Mouse (Mus musculus) neural tube, embryonic 12.5 days (tissue): ENCODE data around the gene Gm10961. TPM values are rescaled to one million over a fixed set of nuclear protein-coding genes. Genes with fewer than 3 reads are reported as not detected.
A peak's percentile ranks its signal among the peaks of the same experiment; 100 is the strongest.

Experiments
- ATAC-seq: fragments of 200-750 bp; cut with Nextera tagmentation; 2 replicates; pipeline ENCODE4 v1.8.0; 2017; ENCODE audit warnings: low read depth, mild to moderate bottlenecking, moderate TSS enrichment, moderate library complexity; ENCODE audit not compliant: low FRiP score
- H3K27ac ChIP-seq: fragments of 300-500 bp; sonication (generic); 2 replicates; pipeline ENCODE4 v1.5.1; 2016
- H3K27me3 ChIP-seq: fragments of 300-500 bp; sonication (generic); replicated peaks from 2 replicates; pipeline ENCODE4 v1.6.1; 2016; ENCODE audit warnings: mild to moderate bottlenecking
- H3K36me3 ChIP-seq: fragments of 300-500 bp; sonication (generic); 2 replicates; pipeline ENCODE4 v1.6.1; 2016; ENCODE audit warnings: mild to moderate bottlenecking
- H3K4me1 ChIP-seq: fragments of 300-500 bp; sonication (generic); 2 replicates; pipeline ENCODE4 v1.6.1; 2016
- H3K4me2 ChIP-seq: fragments of 300-500 bp; sonication (generic); replicated peaks from 2 replicates; pipeline ENCODE4 v1.6.1; 2016; ENCODE audit warnings: mild to moderate bottlenecking
- H3K4me3 ChIP-seq: fragments of 300-500 bp; sonication (generic); 2 replicates; pipeline ENCODE4 v1.5.1; 2016
- H3K9ac ChIP-seq: fragments of 300-500 bp; sonication (generic); 2 replicates; pipeline ENCODE4 v1.6.1; 2016; ENCODE audit warnings: mild to moderate bottlenecking
- H3K9me3 ChIP-seq: fragments of 300-500 bp; sonication (generic); 2 replicates; pipeline ENCODE4 v1.6.1; 2016; ENCODE audit warnings: mild to moderate bottlenecking
- WGBS: fragments of 180-500 bp; shearing (Covaris S2); methylation state at CpG from one replicate; pipeline ENCODE4 v1.1.7; 2016; 5-methylcytosine and 5-hydroxymethylcytosine counted together
- polyA plus RNA-seq: library from polyadenylated mRNA; unstranded; fragments of >200 nt; fragmentation: Nextera tagmentation; extraction: Ambion mirVana; gene quantifications from 2 replicates; pipeline ENCODE4 v1.2.1, GENCODE M21; 2016

Gene Gm10961
- polyA plus RNA-seq, 1 experiment from 2014 or later: not detected

GRCm38 (mm10) chr3:107621286-107622075, 9.6 kb upstream of the Gm10961 start:
- Histone ChIP-seq H3K4me3 (no peak overlapping the region), H3K4me1 (no peaks in the 10 kb centered on the region), H3K27me3 (no peaks in the 10 kb centered on the region), H3K4me2 (no peak overlapping the region), H3K36me3 (peaks cover 97% of the 10 kb centered on the region), H3K27ac (no peak overlapping the region), H3K9ac (no peak overlapping the region), H3K9me3 (no peaks in the 10 kb centered on the region)
- no peak for ATAC-seq
- 91% methylated on average over 21 of the region's 21 CpGs for WGBS

GRCm38 (mm10) chr3:107622537-107622936, 8.6 kb upstream of the Gm10961 start:
- Histone ChIP-seq H3K36me3 (peaks cover 97% of the 10 kb centered on the region), H3K27ac (no peak overlapping the region), H3K9me3 (no peaks in the 10 kb centered on the region), H3K4me2 (no peak overlapping the region), H3K4me3 (no peak overlapping the region), H3K4me1 (no peaks in the 10 kb centered on the region), H3K27me3 (no peaks in the 10 kb centered on the region), H3K9ac (no peak overlapping the region)
- WGBS: 97% methylated on average over 7 of the region's 7 CpGs
- no peak for ATAC-seq

GRCm38 (mm10) chr3:107624424-107624823, 6.7 kb upstream of the Gm10961 start:
- Histone ChIP-seq H3K36me3 (peaks cover 85% of the 10 kb centered on the region), H3K27me3 (no peaks in the 10 kb centered on the region), H3K4me2 (no peak overlapping the region), H3K4me3 (no peak overlapping the region), H3K9ac (no peak overlapping the region), H3K27ac (no peak overlapping the region), H3K9me3 (no peaks in the 10 kb centered on the region), H3K4me1 (0 out of 2 replicates have a peak, but pooled peaks cover 2% of the 10 kb centered on the region)
- no peak for ATAC-seq
- 96% methylated on average over 8 of the region's 8 CpGs for WGBS

GRCm38 (mm10) chr3:107625536-107625935, 5.6 kb upstream of the Gm10961 start:
- Histone ChIP-seq H3K9me3 (no peaks in the 10 kb centered on the region), H3K9ac (no peak overlapping the region), H3K4me3 (no peak overlapping the region), H3K36me3 (peaks cover 78% of the 10 kb centered on the region), H3K4me1 (peaks cover 13% of the 10 kb centered on the region), H3K4me2 (no peak overlapping the region), H3K27ac (no peak overlapping the region), H3K27me3 (no peaks in the 10 kb centered on the region)
- 93% methylated on average over 8 of the region's 8 CpGs for WGBS
- no peak for ATAC-seq

- 96% methylated on average over 8 of the region's 8 CpGs for WGBS
- no peak overlapping the region for H3K4me3 ChIP-seq
- no peak overlapping the region for H3K4me2 ChIP-seq
- ATAC-seq: no peak
- no peaks in the 10 kb centered on the region for H3K9me3 ChIP-seq
- peaks cover 13% of the 10 kb centered on the region for H3K4me1 ChIP-seq
- no peaks in the 10 kb centered on the region for H3K27me3 ChIP-seq
- peaks cover 66% of the 10 kb centered on the region for H3K36me3 ChIP-seq
- no peak overlapping the region for H3K27ac ChIP-seq
- H3K9ac ChIP-seq: no peak overlapping the region
These were observed 4.4 kb upstream of the Gm10961 start for GRCm38 (mm10) chr3:107626751-107627150.

GRCm38 (mm10) chr3:107627641-107628040, 3.5 kb upstream of the Gm10961 start:
- H3K9ac ChIP-seq: no peak overlapping the region
- H3K27me3 ChIP-seq: no peaks in the 10 kb centered on the region
- H3K9me3 ChIP-seq: no peaks in the 10 kb centered on the region
- no peak overlapping the region for H3K4me2 ChIP-seq
- WGBS: 92% methylated on average over 7 of the region's 7 CpGs
- no peak overlapping the region for H3K27ac ChIP-seq
- peaks cover 13% of the 10 kb centered on the region for H3K4me1 ChIP-seq
- no peak overlapping the region for H3K4me3 ChIP-seq
- peaks cover 57% of the 10 kb centered on the region for H3K36me3 ChIP-seq
- ATAC-seq: no peak

- ATAC-seq: no peak
- peaks cover 48% of the 10 kb centered on the region for H3K36me3 ChIP-seq
- H3K27ac ChIP-seq: no peak overlapping the region
- no peaks in the 10 kb centered on the region for H3K9me3 ChIP-seq
- H3K4me3 ChIP-seq: no peak overlapping the region
- H3K9ac ChIP-seq: no peak overlapping the region
- H3K27me3 ChIP-seq: no peaks in the 10 kb centered on the region
- 95% methylated on average over 2 of the region's 2 CpGs for WGBS
- H3K4me2 ChIP-seq: no peak overlapping the region
- H3K4me1 ChIP-seq: peaks cover 13% of the 10 kb centered on the region
These were observed 2.6 kb upstream of the Gm10961 start for GRCm38 (mm10) chr3:107628551-107628950.

- Histone ChIP-seq H3K27ac (no peak overlapping the region), H3K4me1 (peaks cover 13% of the 10 kb centered on the region), H3K4me2 (peak overlapping the region; percentile 59; the same call in 1 of the 2 replicates), H3K4me3 (no peak overlapping the region), H3K36me3 (peaks cover 40% of the 10 kb centered on the region), H3K27me3 (no peaks in the 10 kb centered on the region), H3K9me3 (no peaks in the 10 kb centered on the region), H3K9ac (no peak overlapping the region)
- 95% methylated on average over 4 of the region's 4 CpGs for WGBS
- ATAC-seq: no peak
These were observed 1.7 kb upstream of the Gm10961 start for GRCm38 (mm10) chr3:107629411-107629810.

GRCm38 (mm10) chr3:107631523-107631958, 419 bp downstream of the Gm10961 start, which contains the start of gene Strip1:
Gene Strip1, minus strand, starts transcription at chr3:107631694.
- peaks cover 13% of the 10 kb centered on the region for H3K4me1 ChIP-seq
- peaks cover 18% of the 10 kb centered on the region for H3K36me3 ChIP-seq
- peak within 1 kb of the TSS; percentile 97 for H3K4me3 ChIP-seq
- under 1% methylated on average over 35 of the region's 35 CpGs for WGBS
- ATAC-seq: peak; percentile 96
- peak within 1 kb of the TSS; percentile 99 for H3K9ac ChIP-seq
- peak within 1 kb of the TSS; percentile 59 for H3K4me2 ChIP-seq
- no peaks in the 10 kb centered on the region for H3K9me3 ChIP-seq
- H3K27me3 ChIP-seq: no peaks in the 10 kb centered on the region
- H3K27ac ChIP-seq: peak within 1 kb of the TSS; percentile 92

GRCm38 (mm10) chr3:107632786-107633185, 1.7 kb downstream of the Gm10961 start:
- 94% methylated on average over 4 of the region's 4 CpGs for WGBS
- Histone ChIP-seq H3K9me3 (no peaks in the 10 kb centered on the region), H3K27me3 (no peaks in the 10 kb centered on the region), H3K9ac (no peak overlapping the region), H3K27ac (no peak overlapping the region), H3K36me3 (peaks cover 6% of the 10 kb centered on the region), H3K4me3 (no peak overlapping the region), H3K4me2 (no peak overlapping the region), H3K4me1 (peaks cover 13% of the 10 kb centered on the region)
- ATAC-seq: no peak

GRCm38 (mm10) chr3:107633906-107634305, 2.8 kb downstream of the Gm10961 start:
- H3K27ac ChIP-seq: no peak overlapping the region
- H3K4me3 ChIP-seq: no peak overlapping the region
- H3K4me2 ChIP-seq: no peak overlapping the region
- no peak for ATAC-seq
- H3K9ac ChIP-seq: no peak overlapping the region
- peaks cover 3% of the 10 kb centered on the region; the same call in 1 of the 2 replicates for H3K36me3 ChIP-seq
- no peaks in the 10 kb centered on the region for H3K27me3 ChIP-seq
- WGBS: 91% methylated on average over 9 of the region's 9 CpGs
- H3K4me1 ChIP-seq: peaks cover 13% of the 10 kb centered on the region
- no peaks in the 10 kb centered on the region for H3K9me3 ChIP-seq

- no peak overlapping the region for H3K27ac ChIP-seq
- WGBS: 65% methylated on average over 8 of the region's 8 CpGs
- no peaks in the 10 kb centered on the region for H3K9me3 ChIP-seq
- H3K4me1 ChIP-seq: no peaks in the 10 kb centered on the region
- no peaks in the 10 kb centered on the region for H3K36me3 ChIP-seq
- ATAC-seq: no peak
- H3K4me2 ChIP-seq: no peak overlapping the region
- no peak overlapping the region for H3K9ac ChIP-seq
- H3K4me3 ChIP-seq: no peak overlapping the region
- no peaks in the 10 kb centered on the region for H3K27me3 ChIP-seq
These were observed 4.7 kb downstream of the Gm10961 start for GRCm38 (mm10) chr3:107635836-107636235.

GRCm38 (mm10) chr3:107636236-107636635, 5.1 kb downstream of the Gm10961 start:
- no peak overlapping the region for H3K27ac ChIP-seq
- H3K27me3 ChIP-seq: no peaks in the 10 kb centered on the region
- WGBS: 85% methylated on average over 3 of the region's 3 CpGs
- H3K4me1 ChIP-seq: no peaks in the 10 kb centered on the region
- ATAC-seq: no peak
- H3K4me2 ChIP-seq: no peak overlapping the region
- H3K36me3 ChIP-seq: no peaks in the 10 kb centered on the region
- no peak overlapping the region for H3K4me3 ChIP-seq
- no peak overlapping the region for H3K9ac ChIP-seq
- no peaks in the 10 kb centered on the region for H3K9me3 ChIP-seq
